Mouse (Mus musculus) erythroid progenitor cell, adult 5-6 weeks (primary cell): ENCODE measurements around the gene Rbmxl1. TPM values are rescaled to one million over a fixed set of nuclear protein-coding genes. Genes with fewer than 3 reads are reported as not detected.
"Not testable (repeated sequence)": the region's sequence is repeated elsewhere in the genome, so short reads cannot be mapped to it uniquely, and the experiment has no call there.

Experiments
- ATAC-seq: replicated peaks from 2 replicates; pipeline ENCODE4 v1.8.0; 2016; ENCODE audit warnings: moderate number of reproducible peaks, mild to moderate bottlenecking, moderate TSS enrichment, inconsistent platforms; ENCODE audit not compliant: poor library complexity, low FRiP score, severe bottlenecking
- total RNA-seq, 2 experiments: library from RNA; stranded (forward) in 1 of 2; stranded (reverse) in 1 of 2; fragments of 150-400 nt in 1 of 2; fragments of 186-747, 209-891 nt in 1 of 2; gene quantifications; 2 replicates each; pipeline versions ENCODE4 v1.2.3 to v1.2.4; 2015 to 2017; ENCODE audit warnings: low replicate concordance in 2 of 2

Rbmxl1 gene
- total RNA-seq (2015; ENCODE audit: low replicate concordance) (54.4 and 87.2 TPM in 2 replicates), total RNA-seq (2017; ENCODE audit: low replicate concordance) (48.0 and 50.4 TPM in 2 replicates)

DNA sequence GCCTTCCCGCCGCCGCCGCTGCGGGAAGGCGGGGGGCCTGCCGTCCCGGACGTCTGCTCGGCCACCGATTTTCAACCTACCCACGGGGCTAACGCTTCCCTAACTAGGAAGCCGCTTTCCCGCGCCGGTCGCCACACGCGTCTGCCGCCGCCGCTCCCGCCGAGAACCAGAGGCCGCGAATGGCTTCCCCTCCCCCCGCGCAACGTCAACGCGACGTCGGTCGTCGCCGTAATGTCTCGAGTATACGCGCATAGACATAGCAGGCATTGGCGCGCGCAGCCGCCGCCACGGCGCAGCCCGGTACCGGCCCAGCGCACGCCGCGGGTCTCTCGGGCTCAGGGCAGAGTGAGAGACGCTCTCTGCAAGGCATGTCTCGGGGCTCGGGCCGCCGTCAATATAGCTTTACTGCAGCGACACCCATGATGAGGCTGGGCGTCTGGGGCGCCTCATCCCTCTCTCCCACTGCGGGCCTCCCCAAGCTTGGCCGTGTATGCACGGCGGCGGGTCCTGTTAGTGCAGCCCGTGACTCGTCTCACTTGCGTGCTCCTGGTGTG is at the start of gene Rbmxl1:
TSS of gene Rbmxl1 (minus strand) at position 180 of the 554 bp plus-strand sequence.
- ATAC-seq: peak; percentile 79

DNA sequence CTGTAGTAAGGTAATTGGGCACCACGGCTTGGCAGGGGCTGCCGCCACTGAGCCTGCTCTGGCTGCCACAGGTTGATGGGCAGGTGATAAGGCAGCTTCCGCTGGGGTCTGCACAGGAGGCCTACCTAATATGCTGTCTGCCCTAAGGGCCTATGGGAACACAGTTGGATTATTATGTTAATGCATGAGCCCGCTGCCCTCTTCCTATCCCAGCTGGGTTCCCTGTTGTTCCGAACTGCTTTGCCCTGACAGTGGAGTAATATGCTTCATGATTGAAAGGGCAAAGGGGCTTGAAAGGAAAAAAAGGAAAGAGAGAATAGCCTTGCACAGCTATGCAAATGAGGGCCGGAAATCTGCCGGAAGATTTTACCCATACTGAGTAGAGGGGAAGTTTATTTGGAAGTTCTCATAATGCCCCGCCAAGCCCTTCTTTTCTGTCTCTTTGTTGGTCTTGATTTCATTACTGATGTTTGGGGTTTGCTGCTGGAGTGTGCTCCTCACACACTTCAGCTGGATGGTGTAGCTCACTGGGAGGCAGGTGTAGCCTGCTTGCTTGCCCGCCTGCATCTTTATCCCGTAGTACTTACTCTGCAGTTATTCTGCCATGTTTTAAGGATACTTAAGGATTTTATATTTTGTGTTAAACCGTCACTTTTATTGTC is 48.2 kb upstream of the Rbmxl1 start:
- ATAC-seq: no peak

DNA sequence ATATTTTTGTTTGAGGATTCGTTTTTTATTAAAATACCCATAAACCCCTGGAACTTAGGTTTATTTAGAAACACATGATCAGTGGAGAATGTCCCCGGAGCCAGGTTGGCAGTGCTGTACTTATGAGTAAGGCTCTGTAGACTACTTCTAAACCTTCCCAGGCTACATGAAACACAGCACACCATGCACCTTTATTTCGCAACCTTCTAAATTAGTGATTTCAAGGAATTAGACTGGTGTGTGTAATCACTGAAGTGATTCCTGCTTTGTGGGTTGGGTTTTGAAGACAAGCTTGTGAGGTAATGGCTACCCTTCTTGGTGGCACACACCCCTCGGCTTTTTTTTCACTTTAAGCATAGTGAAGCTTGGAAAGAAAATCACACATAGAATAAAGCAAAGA is 47.1 kb upstream of the Rbmxl1 start:
- no peak for ATAC-seq

DNA sequence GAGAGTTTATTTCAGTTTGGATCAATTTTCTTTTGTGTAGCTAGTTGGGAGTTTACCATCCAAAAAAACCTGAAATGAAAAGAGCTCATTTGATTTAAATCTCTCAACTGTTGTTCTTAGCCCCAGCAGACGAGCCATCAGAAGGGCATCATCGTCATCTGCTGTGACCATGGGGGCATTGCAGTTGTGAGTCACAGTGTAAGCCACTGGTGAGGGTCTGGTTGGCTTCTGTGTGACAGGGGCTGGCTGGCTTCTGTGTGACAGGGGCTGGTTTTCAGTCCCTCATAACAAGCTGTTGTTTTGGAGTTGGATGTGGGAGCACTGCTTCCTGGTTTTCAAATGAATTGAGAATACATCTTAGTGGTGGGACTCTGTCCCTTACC is 42.0 kb upstream of the Rbmxl1 start:
- ATAC-seq: no peak

DNA sequence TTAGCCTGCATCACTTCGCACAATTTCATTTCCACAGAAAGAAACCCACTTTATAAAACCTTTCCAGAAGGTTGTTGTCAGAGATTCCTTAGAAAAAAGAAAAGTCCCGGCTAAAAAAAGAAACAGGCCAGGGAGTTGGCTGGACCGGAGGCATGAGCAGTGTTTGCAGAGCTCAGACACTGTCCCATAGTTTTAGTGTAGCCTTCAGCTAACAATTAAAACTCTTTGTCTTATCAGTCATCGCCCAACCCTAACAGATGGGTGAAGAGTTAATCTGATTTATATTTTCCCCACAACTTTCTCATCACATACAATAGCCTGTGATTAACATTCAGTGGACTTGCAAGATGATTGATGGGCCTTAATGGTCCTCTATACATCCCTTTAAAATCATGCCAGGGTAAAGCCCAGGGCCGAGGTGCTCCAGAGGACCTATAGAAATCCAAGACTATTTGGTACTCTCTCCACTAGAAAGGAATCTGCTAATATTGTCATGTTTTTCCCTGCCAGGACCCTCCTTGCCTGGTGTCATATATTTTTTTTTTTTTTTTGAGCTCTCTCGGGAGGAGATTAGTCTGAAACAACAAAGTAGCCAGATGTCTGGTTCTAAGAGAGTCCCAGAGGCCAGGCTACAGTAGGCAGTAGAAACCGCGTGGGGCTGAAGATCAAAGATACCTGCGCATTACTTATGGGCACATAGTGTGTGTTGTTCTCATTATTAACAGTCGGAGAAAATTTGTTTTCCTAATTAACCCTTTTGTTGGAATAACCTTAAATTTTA is 41.5 kb upstream of the Rbmxl1 start:
- ATAC-seq: no peak

DNA sequence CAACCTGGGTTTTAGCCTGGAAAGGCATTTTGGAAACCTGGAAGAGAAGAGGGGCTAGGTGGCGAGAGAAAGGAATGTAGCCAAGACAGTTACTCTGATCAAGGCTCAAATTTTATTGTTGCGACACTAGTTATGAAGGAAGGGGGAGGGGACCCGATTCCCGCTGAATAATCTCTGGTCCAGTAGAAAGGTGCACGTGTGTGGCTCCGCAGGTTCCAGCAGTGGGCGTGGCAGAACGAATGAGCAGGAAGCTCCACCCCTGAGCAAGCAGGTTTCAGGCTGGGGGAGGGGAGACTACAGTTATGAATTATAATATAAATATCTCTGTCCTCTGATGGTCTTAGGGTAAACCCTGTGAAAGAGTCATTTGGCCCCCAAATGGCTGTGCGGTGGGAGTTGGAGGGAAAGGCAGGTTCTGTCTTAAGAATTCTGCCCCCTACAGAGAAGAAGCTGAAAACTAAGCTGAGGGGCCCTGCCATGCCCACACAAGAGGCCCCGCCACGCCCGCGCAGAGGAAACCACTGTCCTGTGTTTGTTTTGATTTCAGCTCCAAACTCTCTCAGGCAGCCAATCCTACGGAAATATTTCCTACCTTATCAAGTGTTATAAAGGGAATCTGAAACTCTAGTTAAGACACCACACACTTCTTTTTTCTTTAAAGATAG is 36.6 kb upstream of the Rbmxl1 start:
- ATAC-seq: not testable (repeated sequence)

DNA sequence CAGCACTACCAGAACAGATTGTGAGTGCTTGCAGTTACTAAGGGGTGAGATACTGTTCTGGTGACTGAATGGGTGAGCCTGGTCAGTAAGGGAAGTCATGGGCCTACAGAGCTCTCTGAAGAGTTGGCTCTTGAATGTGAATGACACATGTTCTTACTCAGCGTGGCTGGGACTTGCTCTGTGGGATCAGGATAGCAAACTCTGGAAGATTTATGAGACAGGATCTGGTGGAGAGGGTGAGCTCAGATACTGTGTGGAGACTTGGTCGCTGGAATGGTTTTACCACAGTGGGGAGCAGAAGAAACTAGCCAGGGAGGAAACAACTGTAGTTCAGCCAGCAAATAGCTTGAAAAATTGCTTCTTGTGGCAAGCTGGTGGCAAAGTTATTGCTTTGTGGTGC is 35.8 kb upstream of the Rbmxl1 start:
- ATAC-seq: no peak

DNA sequence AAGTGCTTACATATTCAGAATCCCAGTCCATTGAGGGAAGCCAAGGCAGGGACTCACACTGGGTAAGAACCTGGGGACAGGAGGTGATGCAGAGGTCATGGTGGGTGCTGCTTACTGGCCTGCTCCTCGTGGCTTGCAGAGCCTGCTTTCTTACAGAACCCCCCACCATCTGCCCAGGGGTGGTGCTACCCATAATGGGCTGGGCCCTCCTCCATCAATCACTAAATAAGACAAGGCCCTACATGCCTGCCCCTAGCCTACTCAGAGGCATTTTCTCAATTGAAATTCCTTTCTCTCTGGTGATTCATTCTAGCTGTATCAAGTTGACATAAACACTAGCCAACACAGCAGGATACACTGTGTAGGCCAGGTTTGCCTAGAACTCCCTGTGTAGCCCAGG is 34.9 kb upstream of the Rbmxl1 start:
- ATAC-seq: no peak

DNA sequence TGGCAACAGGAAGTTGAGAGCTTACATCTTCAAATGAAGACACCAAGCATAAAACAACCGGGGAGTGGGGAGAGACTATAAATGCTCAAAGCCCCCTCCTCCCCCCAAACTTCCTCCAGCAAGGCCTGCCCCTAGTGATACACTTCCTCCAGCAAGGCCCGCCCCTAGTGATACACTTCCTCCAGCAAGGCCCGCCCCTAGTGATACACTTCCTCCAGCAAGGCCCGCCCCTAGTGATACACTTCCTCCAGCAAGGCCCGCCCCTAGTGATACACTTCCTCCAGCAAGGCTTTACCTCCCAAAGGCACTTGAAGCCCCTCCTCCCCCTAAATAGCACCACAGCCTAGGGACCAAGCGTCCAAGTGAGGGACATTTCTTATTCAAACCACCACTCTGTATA is 34.0 kb upstream of the Rbmxl1 start:
- not testable (repeated sequence) for ATAC-seq

DNA sequence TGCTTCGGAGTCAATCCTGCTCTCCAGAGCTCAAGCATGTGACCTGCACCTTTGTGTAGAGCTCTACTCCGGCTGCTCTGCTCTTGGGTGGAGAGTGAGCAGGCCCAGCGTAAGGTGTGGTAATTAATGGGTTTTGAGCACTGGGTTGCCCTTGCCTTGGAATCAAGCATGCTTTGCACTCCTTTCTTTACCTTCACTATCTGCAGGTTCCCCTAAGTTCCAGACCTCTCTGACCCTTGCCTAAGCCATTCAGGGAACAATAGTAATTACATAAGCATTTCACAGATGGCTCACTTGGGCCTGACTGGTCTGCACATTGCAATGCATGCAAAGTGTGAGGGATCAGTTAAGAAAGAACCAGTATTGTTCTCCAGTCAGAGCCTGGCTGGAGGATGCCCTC is 29.1 kb upstream of the Rbmxl1 start:
- no peak for ATAC-seq

DNA sequence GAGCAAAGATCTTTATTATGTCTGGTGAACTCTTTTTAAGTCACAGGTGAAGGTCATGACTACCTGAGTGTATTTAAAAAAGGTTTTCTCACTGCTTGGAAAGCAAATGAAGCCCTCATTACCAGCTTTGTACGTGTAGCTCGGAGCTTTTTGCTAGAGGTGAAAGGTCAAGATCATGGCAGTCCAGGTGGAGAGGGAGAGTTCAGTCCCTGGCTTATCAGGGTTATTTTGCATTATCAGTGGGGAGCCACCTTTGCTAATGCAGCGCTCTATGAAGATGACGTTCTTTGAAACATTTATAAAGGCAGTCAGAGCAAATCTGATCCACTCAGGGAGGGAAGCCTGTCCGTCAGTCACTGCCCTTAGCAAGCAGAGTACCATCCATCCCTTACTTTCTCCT is 28.0 kb upstream of the Rbmxl1 start:
- ATAC-seq: no peak

DNA sequence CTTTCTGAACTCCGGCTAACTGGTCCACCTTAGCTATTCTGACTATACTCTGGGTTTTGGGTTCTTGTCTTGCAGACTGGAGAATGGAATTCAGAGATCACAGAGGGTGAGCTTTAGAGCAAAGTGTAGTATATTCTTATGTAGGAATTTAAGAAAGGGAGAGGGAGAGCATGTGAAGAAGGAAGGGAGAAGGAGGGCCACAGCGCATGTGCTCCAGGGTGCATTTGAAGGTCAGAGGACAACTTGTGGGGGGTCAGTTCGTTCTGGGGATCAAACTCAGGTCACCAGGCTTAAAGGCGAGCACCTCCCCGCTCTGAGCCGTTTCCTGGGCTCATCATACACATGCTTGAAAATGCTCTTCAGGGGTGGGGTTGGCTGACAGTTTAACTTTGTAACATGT is 25.3 kb upstream of the Rbmxl1 start:
- ATAC-seq: no peak

DNA sequence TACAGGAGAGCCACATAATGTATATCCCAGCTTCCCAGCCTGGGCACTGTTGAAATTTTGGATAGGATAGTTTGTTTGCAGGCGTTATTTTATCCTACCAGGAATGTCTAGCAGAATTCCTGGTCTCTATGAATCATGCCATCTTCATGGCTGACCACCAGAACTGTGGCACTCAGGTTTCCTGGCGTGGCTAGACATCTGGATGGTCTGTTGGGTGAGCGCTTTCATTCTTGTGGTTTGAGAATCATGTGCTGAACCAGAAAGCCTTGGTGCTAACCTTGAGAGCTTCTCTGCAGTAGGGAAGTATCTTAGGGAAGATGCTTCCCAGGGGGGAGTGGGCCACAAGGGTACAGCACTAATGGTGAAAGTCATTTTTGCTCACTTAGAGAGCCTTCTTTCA is 6.4 kb upstream of the Rbmxl1 start:
- no peak for ATAC-seq

DNA sequence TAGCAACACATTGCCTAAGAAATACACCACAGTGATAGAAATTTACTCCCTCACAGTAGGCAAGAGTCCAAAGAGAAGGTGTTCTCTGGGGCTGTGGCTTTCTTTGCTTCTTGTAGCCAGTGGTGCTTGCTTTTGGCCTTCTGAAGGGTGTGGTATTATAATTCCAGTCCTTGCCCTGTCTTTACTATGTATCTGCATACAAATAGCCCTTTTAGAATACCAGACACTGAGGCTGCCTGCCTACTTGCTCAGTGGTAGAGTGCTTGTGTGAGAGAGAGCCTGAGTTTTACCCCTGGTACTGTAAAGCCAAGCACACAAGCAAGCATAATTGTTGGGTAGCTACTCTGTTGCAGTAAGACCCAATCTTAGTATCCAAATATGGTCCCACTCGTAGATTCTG is 6.0 kb upstream of the Rbmxl1 start:
- no peak for ATAC-seq

DNA sequence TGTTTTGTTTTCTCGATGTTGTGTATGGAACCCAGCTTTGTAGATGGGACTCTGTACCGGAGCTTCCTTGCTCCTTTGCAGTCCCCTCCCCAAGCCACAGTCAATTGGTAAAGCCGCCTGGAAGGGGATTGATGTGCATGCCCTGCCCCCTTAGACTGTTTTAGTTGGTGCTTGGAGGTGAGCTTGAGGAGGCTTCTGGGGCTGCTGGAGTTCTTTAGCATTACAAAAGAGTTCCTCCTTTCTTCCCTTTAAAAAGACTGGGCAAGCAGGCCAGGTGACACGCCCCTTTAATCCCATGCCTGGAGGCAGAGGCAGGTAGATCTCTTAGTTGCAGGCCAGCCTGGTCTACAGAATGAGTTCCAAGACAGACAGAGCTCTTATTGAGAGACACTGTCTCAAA is 4.4 kb upstream of the Rbmxl1 start:
- no peak for ATAC-seq

DNA sequence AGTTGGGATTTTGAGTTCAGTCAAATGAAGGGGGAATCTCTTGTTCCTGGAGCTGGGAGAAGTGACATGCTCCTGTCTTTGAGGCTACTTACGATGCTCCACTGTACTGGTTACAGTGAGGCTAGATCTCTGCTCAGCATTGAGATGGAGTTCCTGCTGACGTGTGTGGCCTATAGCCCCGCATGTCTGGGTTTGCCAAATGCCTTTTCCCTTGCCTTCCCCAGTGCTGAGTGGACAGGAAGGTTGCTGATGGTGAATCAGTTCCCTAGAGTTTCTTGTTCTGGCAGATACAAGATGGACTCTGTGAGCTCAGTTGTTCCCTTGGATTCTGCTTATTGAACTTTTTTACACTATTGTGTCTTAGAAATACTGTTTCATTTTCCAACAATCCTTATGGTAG is 2.2 kb upstream of the Rbmxl1 start:
- ATAC-seq: no peak

DNA sequence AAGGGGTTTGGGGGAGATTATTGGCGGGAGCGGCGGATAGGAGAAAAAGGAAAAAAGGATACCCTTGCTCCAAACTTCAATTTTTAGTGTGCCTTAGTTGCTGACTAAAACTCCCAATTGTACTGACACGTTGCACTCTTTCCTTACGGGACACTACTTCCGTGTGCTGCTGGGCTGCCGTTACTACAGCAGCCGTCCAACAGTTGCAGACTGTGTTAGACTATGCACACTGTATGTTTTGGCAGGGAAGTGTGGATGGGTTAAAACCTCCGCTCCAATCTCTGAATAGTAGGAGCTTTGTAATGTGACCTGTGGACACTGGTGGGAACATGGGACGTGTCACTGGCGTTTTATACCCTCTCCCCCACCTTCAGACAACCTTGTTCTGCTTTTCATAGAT is 1.4 kb upstream of the Rbmxl1 start:
- 0 out of 2 replicates have a peak, but pooled peaks have one; percentile 17 for ATAC-seq

DNA sequence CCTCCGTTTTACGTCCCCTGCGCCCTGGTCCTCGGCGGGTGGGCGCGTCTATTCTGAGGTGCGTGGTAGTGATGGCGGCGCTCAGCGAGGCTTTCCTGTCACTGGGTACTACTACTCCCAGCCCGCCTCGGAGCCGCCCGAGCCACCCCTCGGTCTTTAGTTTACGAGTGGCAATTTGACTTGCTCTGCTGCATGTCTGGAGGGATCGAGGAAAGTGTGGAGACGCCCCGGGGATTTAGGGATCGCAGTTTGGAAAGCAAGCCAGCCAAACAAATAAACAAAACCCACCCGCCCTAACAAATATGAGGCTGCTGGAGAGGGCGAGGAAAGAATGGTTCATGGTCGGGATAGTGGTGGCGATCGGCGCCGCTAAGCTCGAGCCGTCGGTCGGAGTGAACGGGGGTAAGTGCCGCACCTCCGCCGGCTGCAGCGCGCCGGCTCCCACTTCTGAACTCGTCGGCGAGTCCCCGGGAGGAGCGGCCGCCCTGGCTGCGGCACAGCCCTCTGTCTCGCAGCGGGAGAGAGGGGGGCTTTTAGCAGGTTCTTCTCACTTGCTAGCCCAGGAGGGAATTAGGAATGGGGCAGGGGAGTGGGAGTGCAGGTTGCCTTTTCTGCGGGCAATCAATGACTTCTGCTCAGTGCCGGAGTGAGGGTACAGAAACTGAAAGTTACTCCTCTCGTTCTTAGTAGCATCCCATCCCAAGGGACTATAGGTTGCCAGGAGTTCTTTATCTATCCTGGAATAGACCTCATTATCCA is 754 bp upstream of the Rbmxl1 start, which contains the start of gene Slc10a7:
TSS of gene Slc10a7 (plus strand) at position 74 of the 759 bp plus-strand sequence.
- peak; percentile 87 for ATAC-seq

DNA sequence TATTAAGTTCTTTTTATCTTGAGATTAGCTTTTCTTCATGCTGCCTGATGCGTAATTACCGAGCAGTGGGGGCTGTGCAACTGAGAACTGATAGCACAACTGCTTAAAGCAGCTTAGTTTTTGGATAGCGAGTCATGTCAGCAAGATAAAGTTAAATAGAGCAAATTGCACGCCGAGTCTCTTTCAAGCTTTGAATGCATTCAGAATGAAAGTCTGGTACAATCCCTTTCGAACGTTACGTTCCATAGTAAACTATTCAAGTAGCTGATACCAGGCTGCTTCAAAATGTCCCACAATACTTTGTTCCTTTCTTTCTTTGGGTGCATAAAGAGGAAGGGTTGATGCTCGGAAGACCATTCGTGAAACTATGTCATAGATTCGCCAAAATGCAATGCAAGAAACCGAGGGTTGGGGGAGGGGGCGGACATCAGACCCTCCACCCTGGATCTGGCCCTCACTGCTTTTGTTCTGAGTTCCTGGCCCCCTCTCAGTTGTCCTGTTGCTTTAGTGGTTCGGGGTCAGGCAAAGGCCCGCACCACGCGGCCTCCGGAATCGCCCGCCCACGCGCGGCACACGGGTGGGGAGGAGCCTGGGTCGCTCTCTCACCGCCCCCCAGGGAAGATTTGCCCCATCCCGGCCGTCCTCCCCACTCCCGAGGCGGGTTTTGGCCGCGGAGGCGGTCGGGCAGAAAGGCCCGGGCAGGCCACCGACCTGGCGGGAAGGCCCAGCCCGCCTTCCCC is 549 bp downstream of the Rbmxl1 start:
- 0 out of 2 replicates have a peak, but pooled peaks have one; percentile 18 for ATAC-seq
